Mouse (Mus musculus) adrenal gland, adult 8-10 months (tissue): ENCODE measurements around the gene Mrps25. TPM values are rescaled to one million over a fixed set of nuclear protein-coding genes. Genes with fewer than 3 reads are reported as not detected.
A peak's percentile ranks its signal among the peaks of the same experiment; 100 is the strongest.

Source experiments
- DNase-seq: peaks from one replicate; pipeline ENCODE4 v3.0.0; 2022
- total RNA-seq, 4 experiments: library from RNA; stranded (reverse); gene quantifications; 2 replicates each; pipeline ENCODE4 v1.2.4; 2022

Mrps25 gene
- 10 to 100 TPM; 43.4 to 63.1 (median 49.6) TPM for total RNA-seq

- DNase-seq, result peak; percentile 57
Observed at GRCm38 (mm10) chr6:92183621-92184131, at the start of gene Mrps25. TSS of gene Mrps25 (minus strand) at chr6:92184033.

GRCm38 (mm10) chr6:92231762-92232161, 47.9 kb upstream of the Mrps25 start:
- no peak for DNase-seq

GRCm38 (mm10) chr6:92231356-92231755, 47.5 kb upstream of the Mrps25 start:
- DNase-seq, result no peak

- no peak for DNase-seq
Observed at GRCm38 (mm10) chr6:92229586-92229985, 45.8 kb upstream of the Mrps25 start.

GRCm38 (mm10) chr6:92229103-92229502, 45.3 kb upstream of the Mrps25 start:
- no peak for DNase-seq

- DNase-seq, result no peak
Observed at GRCm38 (mm10) chr6:92224981-92225380, 41.1 kb upstream of the Mrps25 start.

- DNase-seq, result no peak
Observed at GRCm38 (mm10) chr6:92222021-92222420, 38.2 kb upstream of the Mrps25 start.

GRCm38 (mm10) chr6:92221604-92222003, 37.8 kb upstream of the Mrps25 start:
- no peak for DNase-seq

GRCm38 (mm10) chr6:92219445-92219844, 35.6 kb upstream of the Mrps25 start:
- no peak for DNase-seq

GRCm38 (mm10) chr6:92214773-92215449, 31.1 kb upstream of the Mrps25 start, which contains the start of gene Rbsn:
TSS of gene Rbsn (minus strand) at chr6:92214925.
- DNase-seq, result peak; percentile 88

- DNase-seq, result no peak
Observed at GRCm38 (mm10) chr6:92214055-92214772, 30.4 kb upstream of the Mrps25 start.

- DNase-seq, result no peak
Observed at GRCm38 (mm10) chr6:92199414-92199813, 15.6 kb upstream of the Mrps25 start.

- DNase-seq, result no peak
Observed at GRCm38 (mm10) chr6:92184178-92184577, 345 bp upstream of the Mrps25 start.

GRCm38 (mm10) chr6:92176450-92176849, 7.4 kb downstream of the Mrps25 start:
- DNase-seq, result no peak

GRCm38 (mm10) chr6:92162724-92163123, 21.1 kb downstream of the Mrps25 start:
- DNase-seq, result no peak

GRCm38 (mm10) chr6:92158801-92159200, 25.0 kb downstream of the Mrps25 start:
- DNase-seq, result no peak

- DNase-seq, result no peak
Observed at GRCm38 (mm10) chr6:92153774-92154173, 30.1 kb downstream of the Mrps25 start.

- no peak for DNase-seq
Observed at GRCm38 (mm10) chr6:92145881-92146280, 38.0 kb downstream of the Mrps25 start.

- DNase-seq, result no peak
Observed at GRCm38 (mm10) chr6:92136356-92136755, 47.5 kb downstream of the Mrps25 start.

- DNase-seq, result no peak
Observed at GRCm38 (mm10) chr6:92133617-92134016, 50.2 kb downstream of the Mrps25 start.

- DNase-seq, result peak; percentile 42
Observed at GRCm38 (mm10) chr6:92132021-92132911, 51.6 kb downstream of the Mrps25 start.

GRCm38 (mm10) chr6:92131456-92131855, 52.4 kb downstream of the Mrps25 start:
- DNase-seq, result no peak
